Mouse (Mus musculus) heart, embryonic 16.5 days (tissue): ENCODE measurements at regions not wholly inside any gene's neighbourhood (a gene's known extent, or its start where the extent isn't known, plus 50 kb on each side); places are given as distances from the start of the nearest gene placed in this dataset.
"Not testable (repeated sequence)": the region's sequence is repeated elsewhere in the genome, so short reads cannot be mapped to it uniquely, and the experiment has no call there.

Source experiments
- ATAC-seq: fragments of 200-750 bp; cut with Nextera tagmentation; replicated peaks from 2 replicates; pipeline ENCODE4 v1.8.0; 2017; ENCODE audit warnings: moderate number of reproducible peaks; ENCODE audit not compliant: insufficient read depth, low FRiP score; ENCODE audit errors: extremely low read depth
- H3K27ac ChIP-seq: fragments of 300-500 bp; sonication (generic); 2 replicates; pipeline ENCODE4 v1.5.1; 2014; ENCODE audit warnings: mild to moderate bottlenecking, low read length, control low read depth, moderate library complexity
- H3K27me3 ChIP-seq: fragments of 300-500 bp; sonication (generic); 2 replicates; pipeline ENCODE4 v1.6.1; 2014; ENCODE audit warnings: low read length, mixed read lengths; ENCODE audit not compliant: control insufficient read depth, insufficient read depth
- H3K36me3 ChIP-seq: fragments of 300-500 bp; sonication (generic); 2 replicates; pipeline ENCODE4 v1.6.1; 2014; ENCODE audit not compliant: control insufficient read depth, insufficient read depth
- H3K4me1 ChIP-seq: fragments of 300-500 bp; sonication (generic); 2 replicates; pipeline ENCODE4 v1.6.1; 2014; ENCODE audit warnings: low read length, mixed read lengths; ENCODE audit not compliant: control insufficient read depth, insufficient read depth
- H3K4me2 ChIP-seq: fragments of 300-500 bp; sonication (generic); 2 replicates; pipeline ENCODE4 v1.6.1; 2014; ENCODE audit warnings: low read depth, mild to moderate bottlenecking, control low read depth, low read length
- H3K4me3 ChIP-seq: fragments of 300-500 bp; sonication (generic); 2 replicates; pipeline ENCODE4 v1.5.1; 2014; ENCODE audit warnings: mild to moderate bottlenecking, control low read depth, low read length
- H3K9ac ChIP-seq: fragments of 300-500 bp; sonication (generic); 2 replicates; pipeline ENCODE4 v1.6.1; 2014; ENCODE audit warnings: low read length, control low read depth
- H3K9me3 ChIP-seq: fragments of 300-500 bp; sonication (generic); replicated peaks from 2 replicates; pipeline ENCODE4 v1.6.1; 2016; ENCODE audit warnings: low read length; ENCODE audit not compliant: control insufficient read depth
- WGBS: fragments of 180-500 bp; shearing (Covaris S2); extraction: QIAGEN DNeasy Blood & Tissue Kit; methylation state at CpG from one replicate; pipeline ENCODE4 v1.1.7; 2014; 5-methylcytosine and 5-hydroxymethylcytosine counted together

- no peak for ATAC-seq
- 61% methylated on average over 6 of the region's 6 CpGs for WGBS
Measured at GRCm38 (mm10) chr2:75781781-75782211, 50.2 kb upstream of the Agps start.

DNA sequence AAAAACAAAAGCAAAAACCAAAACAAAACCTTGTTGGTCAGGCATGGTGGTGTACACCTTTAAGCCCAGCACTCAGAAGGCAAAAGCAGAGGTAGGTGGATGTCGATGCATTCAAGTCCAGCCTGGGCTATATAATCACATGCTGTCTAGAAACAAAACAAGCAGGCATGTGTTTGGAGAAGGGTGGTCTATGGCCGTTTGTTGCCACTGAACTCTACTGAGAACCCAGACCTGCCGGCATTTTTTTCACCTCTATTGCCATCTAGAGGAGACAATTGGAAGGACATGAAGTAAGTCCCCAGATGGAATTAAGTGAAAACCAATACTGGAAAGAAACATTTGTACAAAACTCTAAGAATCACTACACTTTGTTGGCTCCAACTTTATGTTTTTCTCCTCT, 50.9 kb upstream of the Agps start:
- H3K27ac ChIP-seq, result no peak overlapping the region
- WGBS, result 0% methylated on average over 3 of the region's 3 CpGs
- no peaks in the 10 kb centered on the region for H3K9me3 ChIP-seq
- peak overlapping the region; percentile 37 for H3K4me2 ChIP-seq
- peak overlapping the region; percentile 5; the same call in 1 of the 2 replicates for H3K4me3 ChIP-seq
- ATAC-seq, result no peak
- H3K36me3 ChIP-seq, result no peaks in the 10 kb centered on the region
- H3K9ac ChIP-seq, result no peak overlapping the region; the same call in 1 of the 2 replicates
- no peaks in the 10 kb centered on the region for H3K27me3 ChIP-seq
- H3K4me1 ChIP-seq, result peaks cover 17% of the 10 kb centered on the region

More at GRCm38 (mm10) chr2:75781781-75782211, 50.2 kb upstream of the Agps start:
- H3K9me3 ChIP-seq, result no peaks in the 10 kb centered on the region
- H3K9ac ChIP-seq, result no peak overlapping the region
- H3K4me2 ChIP-seq, result no peak overlapping the region
- H3K4me3 ChIP-seq, result no peak overlapping the region
- no peaks in the 10 kb centered on the region for H3K27me3 ChIP-seq
- no peak overlapping the region for H3K27ac ChIP-seq
- no peaks in the 10 kb centered on the region for H3K36me3 ChIP-seq
- peaks cover 11% of the 10 kb centered on the region; the same call in 1 of the 2 replicates for H3K4me1 ChIP-seq

GRCm38 (mm10) chr2:75778628-75779027, 53.3 kb upstream of the Agps start:
- not testable (repeated sequence) for H3K9me3 ChIP-seq, H3K36me3 ChIP-seq, H3K9ac ChIP-seq, H3K27ac ChIP-seq, H3K4me3 ChIP-seq, ATAC-seq, H3K4me2 ChIP-seq, H3K27me3 ChIP-seq
- peaks cover 17% of the 10 kb centered on the region for H3K4me1 ChIP-seq
- 89% methylated on average over 3 of the region's 3 CpGs for WGBS

DNA sequence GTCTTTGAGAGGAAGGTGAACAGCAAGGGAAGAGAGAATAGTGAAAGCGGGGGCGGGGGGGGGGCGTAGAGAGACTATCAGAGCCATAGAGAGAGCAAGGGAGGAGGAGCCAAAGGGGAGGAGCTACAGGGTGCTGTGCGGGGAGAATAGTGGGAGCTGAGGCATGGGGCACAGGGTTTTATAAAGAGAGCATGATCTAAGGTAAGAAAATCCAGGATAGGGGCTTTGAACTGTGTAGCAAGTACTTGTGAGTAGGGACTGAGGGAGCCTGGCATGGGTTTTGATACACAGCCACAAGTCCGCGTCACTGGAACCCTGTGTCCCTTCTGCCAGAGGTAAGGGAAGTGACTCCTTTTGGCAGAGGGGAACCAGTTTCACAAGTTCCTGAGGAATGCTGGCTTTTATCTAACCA, 54.9 kb upstream of the Agps start:
- Histone ChIP-seq H3K36me3 (no peaks in the 10 kb centered on the region), H3K9me3 (no peaks in the 10 kb centered on the region), H3K27me3 (no peaks in the 10 kb centered on the region), H3K27ac (no peak overlapping the region), H3K9ac (peak overlapping the region; percentile 62), H3K4me1 (peaks cover 27% of the 10 kb centered on the region), H3K4me2 (peak overlapping the region; percentile 62), H3K4me3 (peak overlapping the region; percentile 41)
- 7% methylated on average over 5 of the region's 6 CpGs for WGBS
- peak; percentile 73 for ATAC-seq

DNA sequence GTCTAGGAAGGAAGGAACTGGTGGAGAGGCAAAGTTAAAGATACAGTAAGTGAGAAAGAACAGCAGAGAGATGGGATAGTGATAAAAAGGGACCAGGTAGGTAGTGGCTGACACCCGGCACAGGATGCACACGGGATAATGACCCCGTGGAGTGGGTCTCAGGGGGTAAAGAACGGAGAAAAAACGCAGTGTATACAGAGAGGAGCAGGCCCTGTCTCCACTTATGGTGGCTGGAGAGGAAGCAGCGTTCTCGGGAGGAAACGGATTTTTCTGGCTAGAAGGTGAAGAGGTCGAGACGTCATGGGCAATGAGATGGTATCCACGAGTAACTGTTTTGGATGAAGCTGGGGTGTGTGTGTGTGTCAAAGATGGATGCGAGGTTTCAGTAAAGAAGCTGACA, 55.4 kb upstream of the Agps start:
- peak overlapping the region; percentile 62 for H3K4me2 ChIP-seq
- peaks cover 29% of the 10 kb centered on the region for H3K4me1 ChIP-seq
- WGBS, result 13% methylated on average over 12 of the region's 12 CpGs
- peak overlapping the region; percentile 62 for H3K9ac ChIP-seq
- no peaks in the 10 kb centered on the region for H3K36me3 ChIP-seq
- H3K4me3 ChIP-seq, result peak overlapping the region; percentile 41
- H3K27ac ChIP-seq, result no peak overlapping the region
- ATAC-seq, result no peak
- no peaks in the 10 kb centered on the region for H3K27me3 ChIP-seq
- no peaks in the 10 kb centered on the region for H3K9me3 ChIP-seq

DNA sequence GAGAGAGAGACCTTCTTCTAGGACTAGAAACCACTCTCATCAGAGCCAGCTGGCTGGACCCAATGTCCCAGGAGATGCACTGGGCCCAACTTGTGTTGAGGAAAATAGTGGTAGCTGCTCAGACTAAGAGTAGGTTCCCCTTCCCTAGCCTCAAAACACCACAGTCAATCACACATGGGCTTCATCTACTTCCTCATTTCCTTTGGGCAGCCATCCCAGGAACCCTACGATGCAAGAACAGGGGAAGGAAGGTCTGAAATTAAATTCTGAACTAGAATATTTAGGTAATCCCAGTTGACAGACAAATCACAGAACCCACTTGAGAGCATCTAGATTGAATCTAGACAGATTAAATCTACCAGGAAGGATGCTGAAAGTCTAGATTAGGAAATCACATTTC, 56.8 kb upstream of the Agps start:
- H3K4me1 ChIP-seq, result peaks cover 28% of the 10 kb centered on the region
- ATAC-seq, result no peak
- no peak overlapping the region for H3K4me2 ChIP-seq
- no peak overlapping the region for H3K27ac ChIP-seq
- no peak overlapping the region for H3K9ac ChIP-seq
- no peak overlapping the region for H3K4me3 ChIP-seq
- H3K36me3 ChIP-seq, result no peaks in the 10 kb centered on the region
- WGBS, result 50% methylated on average over 1 of the region's 1 CpGs
- no peaks in the 10 kb centered on the region for H3K27me3 ChIP-seq
- H3K9me3 ChIP-seq, result no peaks in the 10 kb centered on the region

GRCm38 (mm10) chr2:75773431-75773830, 58.5 kb upstream of the Agps start:
- Histone ChIP-seq H3K27ac (no peak overlapping the region), H3K9me3 (no peaks in the 10 kb centered on the region), H3K36me3 (no peaks in the 10 kb centered on the region), H3K4me2 (no peak overlapping the region), H3K4me3 (no peak overlapping the region), H3K9ac (no peak overlapping the region), H3K4me1 (peaks cover 28% of the 10 kb centered on the region), H3K27me3 (no peaks in the 10 kb centered on the region)
- no peak for ATAC-seq
- WGBS, result 81% methylated on average over 5 of the region's 5 CpGs

- H3K4me2 ChIP-seq, result peak overlapping the region; percentile 41
Measured at GRCm38 (mm10) chr2:75772251-75772956, 59.6 kb upstream of the Agps start.

DNA sequence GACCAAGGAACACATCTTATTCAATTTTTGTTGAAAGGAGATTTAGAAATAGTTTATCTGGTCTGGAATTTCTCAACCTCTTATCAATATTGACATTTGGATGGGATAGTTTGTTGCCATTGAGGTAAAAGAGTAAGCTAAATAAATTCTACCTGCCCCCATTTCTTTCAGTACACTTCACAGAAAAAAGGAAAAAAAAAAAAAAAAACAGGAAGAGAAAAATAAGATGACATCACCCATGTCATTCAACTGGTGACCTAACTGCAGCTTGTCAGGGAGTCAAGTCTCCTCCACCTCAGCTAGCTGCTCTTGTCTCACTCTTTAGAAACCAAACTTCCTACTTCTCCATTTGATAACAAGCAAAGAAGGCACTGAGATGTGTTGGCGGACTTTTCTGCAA, 61.3 kb upstream of the Agps start:
- no peaks in the 10 kb centered on the region for H3K27me3 ChIP-seq
- H3K4me1 ChIP-seq, result peaks cover 17% of the 10 kb centered on the region
- H3K9me3 ChIP-seq, result no peaks in the 10 kb centered on the region
- no peak overlapping the region for H3K4me3 ChIP-seq
- 59% methylated on average over 1 of the region's 1 CpGs for WGBS
- no peak overlapping the region for H3K4me2 ChIP-seq
- H3K9ac ChIP-seq, result no peak overlapping the region
- H3K27ac ChIP-seq, result no peak overlapping the region
- H3K36me3 ChIP-seq, result no peaks in the 10 kb centered on the region
- no peak for ATAC-seq

More at GRCm38 (mm10) chr2:75772251-75772956, 59.6 kb upstream of the Agps start:
- Histone ChIP-seq H3K27me3 (no peaks in the 10 kb centered on the region), H3K4me3 (no peak overlapping the region), H3K4me1 (peaks cover 28% of the 10 kb centered on the region), H3K36me3 (no peaks in the 10 kb centered on the region), H3K27ac (peak overlapping the region; percentile 45), H3K9ac (peak overlapping the region; percentile 48), H3K9me3 (no peaks in the 10 kb centered on the region)
- peak; percentile 23; the same call in 1 of the 2 replicates for ATAC-seq
- WGBS, result 24% methylated on average over 11 of the region's 11 CpGs
